Mouse (Mus musculus): Measurements from ENCODE around the gene Xrcc1. TPM values are rescaled to one million over a fixed set of nuclear protein-coding genes. Genes with fewer than 3 reads are reported as not detected.
"Not testable (repeated sequence)": the region's sequence is repeated elsewhere in the genome, so short reads cannot be mapped to it uniquely, and the experiment has no call there.

Gene Xrcc1
- 10 to 100 TPM; 16.5 to 18.5 TPM for total RNA-seq (2021)
- long read RNA-seq, experiment 1, transcript Xrcc1-201 (17 exons, 2,155 nt) = major isoform, 22 of 30 reads
- long read RNA-seq, experiment 1, partial matches to known transcripts = 2 of 30 reads
- long read RNA-seq, experiment 1, other reads (novel, unspliced or antisense) = 6 of 30 reads
- long read RNA-seq, experiment 2, transcript Xrcc1-201 (17 exons, 2,155 nt) = major isoform, 24 of 29 reads
- long read RNA-seq, experiment 2, partial matches to known transcripts = 1 of 29 reads
- long read RNA-seq, experiment 2, other reads (novel, unspliced or antisense) = 3 of 29 reads

GRCm38 (mm10) chr7:24546068-24546614, at the start of gene Xrcc1, which contains the start of gene Pinlyp:
Gene Xrcc1, plus strand, starts transcription at chr7:24546289.
Gene Pinlyp, minus strand, starts transcription at chr7:24546118.
- intact Hi-C loops (cut with DNase I; ENCODE audit: low total_unique reads) = no loop called here
- DNase-seq = no peak

DNA sequence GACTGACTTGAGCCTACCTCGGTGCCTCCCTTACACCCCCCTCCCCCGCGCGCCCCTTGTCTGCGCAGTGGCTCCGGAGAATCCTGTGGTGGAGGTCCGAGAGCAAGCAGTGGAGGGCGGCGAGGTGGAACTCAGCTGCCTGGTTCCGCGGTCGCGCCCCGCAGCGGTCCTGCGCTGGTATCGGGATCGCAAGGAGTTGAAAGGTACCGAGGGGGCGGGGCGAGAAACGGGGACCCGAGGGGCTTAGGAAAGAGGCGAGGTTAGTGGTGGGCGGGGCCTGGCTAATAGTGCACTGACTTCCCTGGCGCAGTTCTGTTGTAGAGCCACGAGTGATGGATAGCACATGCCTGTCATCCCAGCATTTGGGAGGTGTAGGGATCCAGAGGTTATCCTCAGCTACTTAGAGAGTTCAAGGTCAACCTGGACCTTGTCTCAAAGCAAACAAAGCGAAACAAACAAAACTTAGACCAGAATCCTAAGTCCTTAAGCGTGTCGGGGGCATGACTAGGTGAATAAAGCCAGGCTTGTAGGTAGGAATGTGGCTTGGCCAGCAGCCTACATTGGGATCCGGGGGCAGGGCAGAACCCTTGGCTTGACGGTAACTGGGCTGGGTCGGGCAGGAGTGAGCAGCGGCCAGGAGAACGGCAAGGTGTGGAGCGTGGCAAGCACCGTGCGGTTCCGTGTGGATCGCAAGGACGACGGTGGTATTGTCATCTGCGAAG, 46.1 kb upstream of the Xrcc1 start:
- DNase-seq = no peak
- intact Hi-C loops (cut with DNase I; ENCODE audit: low total_unique reads) = no loop called here

DNA sequence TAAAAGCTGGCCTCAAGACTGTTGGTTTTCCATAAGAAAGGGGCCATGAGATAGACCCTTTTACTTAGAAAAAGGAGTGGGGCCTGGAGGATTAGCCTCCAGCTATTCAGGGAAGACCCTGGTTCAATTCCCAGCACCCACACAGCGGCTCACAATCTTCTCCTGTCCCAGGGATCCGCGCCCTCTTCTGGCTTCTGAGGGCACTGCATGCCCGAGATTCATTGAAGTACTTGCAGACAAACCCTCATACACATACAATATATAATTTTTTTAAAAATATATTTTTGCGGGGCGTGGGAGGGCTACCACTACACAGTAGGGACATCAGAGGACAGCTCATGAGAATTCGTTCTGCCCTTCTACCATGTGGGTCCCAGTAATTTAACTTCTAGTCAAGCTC, 45.2 kb upstream of the Xrcc1 start:
- DNase-seq = no peak
- intact Hi-C loops (cut with DNase I; ENCODE audit: low total_unique reads) = no loop called here

GRCm38 (mm10) chr7:24501492-24501891, 44.6 kb upstream of the Xrcc1 start:
- intact Hi-C loops (cut with DNase I; ENCODE audit: low total_unique reads) = no loop called here
- no peak for DNase-seq

DNA sequence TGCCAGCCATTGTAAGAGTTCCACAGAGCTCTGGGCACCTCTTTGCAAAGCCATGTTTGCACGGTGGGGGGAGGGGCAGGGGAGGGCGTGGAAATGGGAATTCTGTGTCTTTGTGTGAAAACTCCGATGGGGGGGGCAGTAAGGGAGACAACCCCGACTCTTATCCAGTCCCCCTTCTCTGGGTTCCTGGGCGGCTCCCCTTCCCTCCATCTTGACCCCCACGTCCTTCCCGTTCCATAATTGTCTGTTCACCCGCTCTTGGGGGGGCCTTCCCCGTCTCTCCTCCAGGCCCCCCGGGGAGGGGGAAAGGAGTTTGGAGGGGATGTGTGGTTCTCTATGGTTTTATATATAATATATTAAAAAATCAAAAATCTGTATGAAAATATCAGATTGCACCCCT, 42.1 kb upstream of the Xrcc1 start:
- intact Hi-C loops (cut with DNase I; ENCODE audit: low total_unique reads) = no loop called here
- DNase-seq = no peak

DNA sequence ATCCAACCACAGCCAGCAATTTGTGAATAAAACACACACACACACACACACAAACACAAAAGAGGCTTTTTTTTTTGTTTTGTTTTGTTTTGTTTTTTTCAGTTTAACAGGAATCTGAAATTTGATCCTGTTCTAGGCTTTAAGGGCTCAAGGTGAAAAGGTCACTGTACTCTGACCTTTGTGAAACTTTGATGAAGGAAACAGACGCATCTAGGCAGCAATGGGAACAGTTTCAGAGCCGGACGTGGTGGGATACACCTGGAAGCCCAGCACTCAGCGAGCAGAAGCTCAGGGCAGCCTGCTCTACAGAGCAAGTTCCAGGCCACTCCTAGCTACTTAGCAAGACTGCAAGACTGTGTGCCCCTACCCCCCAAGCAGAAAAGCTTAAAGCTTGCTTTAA, 41.2 kb upstream of the Xrcc1 start:
- no peak for DNase-seq
- intact Hi-C loops (cut with DNase I; ENCODE audit: low total_unique reads) = no loop called here

GRCm38 (mm10) chr7:24505447-24506064, 40.5 kb upstream of the Xrcc1 start:
- intact Hi-C loops (cut with DNase I; ENCODE audit: low total_unique reads) = no loop called here

DNA sequence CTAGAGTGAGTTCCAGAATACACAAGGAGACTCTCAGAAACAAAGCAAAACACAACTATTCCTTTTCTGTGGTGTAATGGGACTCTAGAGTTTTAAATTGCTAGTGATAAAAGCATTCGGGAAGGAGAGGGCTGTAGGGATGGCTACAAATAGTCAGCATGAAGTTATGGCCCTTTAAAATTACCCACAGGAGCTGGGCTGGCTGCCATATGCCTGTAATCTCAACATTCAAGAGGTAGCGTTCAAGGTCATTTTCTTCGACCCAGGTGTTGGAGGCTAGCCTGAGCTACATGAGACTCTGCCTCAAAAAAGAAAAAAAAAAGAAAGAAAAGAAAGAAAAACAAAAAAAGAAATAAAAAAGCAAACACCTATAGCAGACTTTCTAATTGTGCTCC, 40.0 kb upstream of the Xrcc1 start:
- DNase-seq = no peak

More at GRCm38 (mm10) chr7:24505447-24506064, 40.5 kb upstream of the Xrcc1 start:
- DNase-seq = no peak

GRCm38 (mm10) chr7:24506476-24506837, 39.6 kb upstream of the Xrcc1 start:
- peak; percentile 57 for DNase-seq
- intact Hi-C loops (cut with DNase I; ENCODE audit: low total_unique reads) = no loop called here

More for the DNA sequence above, 40.0 kb upstream of the Xrcc1 start:
- intact Hi-C loops (cut with DNase I; ENCODE audit: low total_unique reads) = no loop called here

- intact Hi-C loops (cut with DNase I; ENCODE audit: low total_unique reads) = no loop called here
- peak; percentile 94 for DNase-seq
These were observed 39.0 kb upstream of the Xrcc1 start, which contains the start of gene Zfp428 for GRCm38 (mm10) chr7:24506838-24507725. Gene Zfp428, plus strand, starts transcription at chr7:24507006.

DNA sequence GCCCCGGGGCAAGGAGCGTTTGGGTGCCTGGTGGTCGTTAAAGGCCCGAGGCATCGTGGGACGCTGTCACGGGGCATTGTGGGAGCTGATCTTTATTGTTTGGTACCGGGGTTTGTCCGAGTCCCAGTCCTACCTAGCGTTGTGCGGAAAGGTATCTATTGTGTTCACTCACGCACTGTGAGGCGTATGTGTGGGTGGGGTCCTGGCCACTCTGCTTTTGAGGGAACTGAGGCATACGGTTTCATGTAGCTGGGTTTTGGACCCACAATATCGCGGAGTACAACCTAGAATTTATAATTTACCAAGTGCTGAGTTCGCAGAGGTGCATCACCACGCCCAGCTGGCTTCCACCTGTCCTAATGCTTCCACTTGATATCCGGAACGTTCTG, 38.4 kb upstream of the Xrcc1 start:
- intact Hi-C loops (cut with DNase I; ENCODE audit: low total_unique reads) = no loop called here
- DNase-seq = no peak

DNA sequence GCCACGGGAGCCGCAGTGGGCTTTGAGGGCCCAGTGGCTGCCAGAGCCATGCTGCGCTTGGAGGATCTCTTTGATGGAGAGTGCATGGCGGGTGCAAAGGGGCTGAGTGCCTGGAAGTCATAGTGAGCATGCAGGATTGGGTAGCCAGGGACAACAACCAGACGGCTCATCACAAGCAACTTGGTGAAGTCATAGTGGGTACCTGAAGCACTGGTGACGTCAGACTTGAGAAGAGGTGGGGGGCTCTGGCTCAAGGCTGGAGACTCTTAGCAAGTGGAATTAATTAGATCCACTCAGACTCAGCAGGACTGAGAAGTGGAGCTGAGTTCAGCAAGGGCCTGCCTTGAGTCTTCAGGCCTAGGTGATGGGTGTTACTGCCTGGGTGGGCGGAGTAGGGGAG, 33.7 kb upstream of the Xrcc1 start, which contains the start of gene AC161166.1:
Gene AC161166.1 (minus strand): TSS at position 101 of the 400 bp plus-strand sequence.
- intact Hi-C loops (cut with DNase I; ENCODE audit: low total_unique reads) = loop anchor here (10.0 kb wide), 1 partner anchor 52 kb away; no protein-coding TSS in a partner anchor
- DNase-seq = no peak

DNA sequence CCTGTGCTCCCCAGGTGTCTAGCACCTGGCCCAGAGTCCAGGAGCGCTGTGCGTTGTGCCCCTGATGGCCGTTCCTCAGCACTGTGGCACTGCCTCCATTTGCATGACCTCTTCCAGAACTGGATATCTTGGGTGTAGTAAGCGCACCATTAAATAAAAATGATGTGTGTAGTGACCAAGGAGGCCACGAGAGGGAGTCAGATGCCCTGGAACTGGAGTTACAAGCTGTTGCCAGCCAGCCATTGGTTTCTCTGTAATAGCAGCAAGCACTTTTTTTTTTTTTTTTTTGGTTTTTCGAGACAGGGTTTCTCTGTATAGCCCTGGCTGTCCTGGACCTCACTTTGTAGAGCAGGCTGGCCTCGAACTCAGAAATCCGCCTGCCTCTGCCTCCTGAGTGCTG, 29.8 kb upstream of the Xrcc1 start:
- intact Hi-C loops (cut with DNase I; ENCODE audit: low total_unique reads) = loop anchor here (10.0 kb wide), 1 partner anchor 48 kb away; no protein-coding TSS in a partner anchor
- DNase-seq = not testable (repeated sequence)

DNA sequence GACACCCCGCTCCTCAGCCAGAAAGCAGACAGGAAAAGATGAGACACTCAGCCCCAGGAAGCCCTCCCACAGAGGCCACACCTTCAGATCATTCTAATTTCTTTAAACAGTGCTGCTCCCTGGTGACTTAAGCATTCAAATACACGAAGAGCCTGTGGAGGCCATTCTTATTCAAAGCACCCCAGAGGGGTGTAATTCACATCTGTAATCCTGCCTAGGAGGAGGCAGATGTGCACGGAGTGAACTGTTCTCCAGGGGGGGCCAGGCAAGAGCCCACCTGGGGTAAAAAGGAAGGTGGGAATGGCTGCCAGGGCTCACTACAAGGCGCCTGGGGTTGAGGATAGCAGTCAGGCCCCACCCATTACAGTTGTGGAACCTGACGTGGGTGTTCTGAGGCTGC, 29.0 kb upstream of the Xrcc1 start:
- intact Hi-C loops (cut with DNase I; ENCODE audit: low total_unique reads) = loop anchor here (10.0 kb wide), 1 partner anchor 48 kb away; no protein-coding TSS in a partner anchor
- DNase-seq = no peak

GRCm38 (mm10) chr7:24517654-24518053, 28.4 kb upstream of the Xrcc1 start:
- intact Hi-C loops (cut with DNase I; ENCODE audit: low total_unique reads) = loop anchor here (1.0 to 10.0 kb wide), 2 partner anchors 25 to 47 kb away; no protein-coding TSS in a partner anchor
- DNase-seq = no peak

- no peak for DNase-seq
- intact Hi-C loops (cut with DNase I; ENCODE audit: low total_unique reads) = loop anchor here (10.0 kb wide), 1 partner anchor 46 kb away; no protein-coding TSS in a partner anchor
These were observed 27.0 kb upstream of the Xrcc1 start for GRCm38 (mm10) chr7:24519130-24519529.

DNA sequence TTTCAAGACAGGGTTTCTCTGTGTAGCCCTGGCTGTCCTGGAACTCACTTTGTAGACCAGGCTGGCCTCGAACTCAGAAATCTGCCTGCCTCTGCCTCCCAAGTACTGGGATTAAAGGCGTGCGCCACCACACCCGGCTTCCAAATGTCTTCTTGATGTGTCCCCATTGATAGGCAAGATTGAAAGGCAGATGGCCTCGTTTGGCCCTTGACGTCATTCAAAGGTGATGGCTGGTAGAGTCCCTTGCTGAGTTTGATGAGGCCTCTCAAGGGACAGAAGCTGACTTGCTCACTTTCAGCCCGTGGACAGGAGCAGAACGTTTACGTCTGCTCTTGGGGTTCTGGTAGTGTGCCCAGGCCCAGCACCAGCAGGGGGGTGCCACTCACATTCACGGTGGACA, 26.0 kb upstream of the Xrcc1 start:
- intact Hi-C loops (cut with DNase I; ENCODE audit: low total_unique reads) = not testable (repeated sequence)

GRCm38 (mm10) chr7:24522805-24523204, 23.3 kb upstream of the Xrcc1 start:
- no peak for DNase-seq
- intact Hi-C loops (cut with DNase I; ENCODE audit: low total_unique reads) = no loop called here

More for the DNA sequence above, 26.0 kb upstream of the Xrcc1 start:
- DNase-seq = not testable (repeated sequence)

DNA sequence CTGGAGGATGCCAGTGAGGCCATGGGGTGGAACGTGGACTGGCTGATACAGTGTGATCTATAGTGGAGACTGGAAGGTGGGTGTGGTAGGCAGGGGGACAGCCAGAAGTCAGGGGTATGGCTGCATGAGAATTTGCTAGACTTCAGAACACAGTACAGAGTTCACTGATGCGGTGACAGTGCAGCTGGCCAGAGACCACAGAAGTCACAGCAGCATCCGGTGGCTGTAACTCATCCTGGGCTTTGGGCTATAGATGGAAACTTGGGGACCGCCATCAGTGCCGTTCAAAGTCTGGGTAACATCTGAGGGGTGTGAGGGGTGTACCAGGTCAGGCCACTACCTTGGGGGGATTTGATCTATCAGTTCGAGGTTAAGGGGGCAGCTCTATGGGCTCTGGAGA, 22.4 kb upstream of the Xrcc1 start:
- intact Hi-C loops (cut with DNase I; ENCODE audit: low total_unique reads) = no loop called here
- no peak for DNase-seq

All from gastrocnemius, postnatal 14 days (tissue).